Mouse (Mus musculus) forelimb bud, embryonic 11.5 days (tissue): Measurements from ENCODE around the gene Zdhhc19.

ENCODE experiments used
- DNase-seq: peaks from one replicate; pipeline ENCODE4 v3.0.0-alpha.2; 2012; ENCODE audit warnings: low read depth, low spot score

The Zdhhc19 gene

DNA sequence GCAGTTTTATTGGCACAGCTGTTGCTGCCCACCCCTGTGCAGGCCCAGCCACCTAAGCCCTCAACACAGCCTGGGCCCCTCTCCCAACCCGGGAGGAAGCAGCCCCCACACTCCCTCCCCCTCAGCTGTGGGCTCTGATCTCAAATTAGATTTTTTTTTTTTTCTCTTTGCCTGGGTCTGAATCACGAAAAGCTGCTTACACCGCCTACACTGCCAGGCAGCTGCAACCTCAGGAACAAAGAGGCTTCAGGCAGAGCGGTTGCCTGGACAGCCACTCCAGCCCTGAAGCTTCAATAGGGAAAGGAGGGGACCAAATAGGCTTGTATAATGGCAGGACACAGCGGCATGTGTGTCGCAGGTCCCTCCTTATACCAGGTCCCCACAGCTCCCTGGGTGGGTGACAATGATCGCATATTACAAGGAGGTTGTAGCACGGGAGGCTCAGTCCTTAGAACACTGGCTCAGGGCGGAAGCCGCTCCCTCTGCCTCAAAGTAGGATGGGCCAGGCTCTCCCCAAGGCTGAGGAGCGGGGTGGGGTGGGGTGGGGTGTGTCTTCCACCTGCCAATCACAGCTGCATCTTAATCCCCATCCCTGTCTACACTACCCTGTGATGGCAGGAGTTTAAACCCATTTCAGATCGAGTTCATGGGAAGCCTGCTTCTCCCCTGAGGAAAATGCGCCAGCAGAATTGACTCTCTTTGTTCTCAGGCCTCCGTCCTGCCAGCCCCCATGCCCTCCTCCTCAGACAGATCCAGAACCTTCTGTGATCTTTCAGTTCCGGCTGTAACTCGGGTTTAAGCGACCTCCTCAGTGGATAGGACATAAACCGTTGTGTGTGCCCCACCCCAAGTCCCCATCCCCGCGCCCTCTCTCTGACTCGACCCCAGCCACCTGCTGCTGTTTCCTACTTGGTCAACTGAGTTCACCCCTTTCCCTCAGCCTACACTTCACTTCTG, 20.2 kb downstream of the Zdhhc19 start:
- DNase-seq, result peak; percentile 87

DNA sequence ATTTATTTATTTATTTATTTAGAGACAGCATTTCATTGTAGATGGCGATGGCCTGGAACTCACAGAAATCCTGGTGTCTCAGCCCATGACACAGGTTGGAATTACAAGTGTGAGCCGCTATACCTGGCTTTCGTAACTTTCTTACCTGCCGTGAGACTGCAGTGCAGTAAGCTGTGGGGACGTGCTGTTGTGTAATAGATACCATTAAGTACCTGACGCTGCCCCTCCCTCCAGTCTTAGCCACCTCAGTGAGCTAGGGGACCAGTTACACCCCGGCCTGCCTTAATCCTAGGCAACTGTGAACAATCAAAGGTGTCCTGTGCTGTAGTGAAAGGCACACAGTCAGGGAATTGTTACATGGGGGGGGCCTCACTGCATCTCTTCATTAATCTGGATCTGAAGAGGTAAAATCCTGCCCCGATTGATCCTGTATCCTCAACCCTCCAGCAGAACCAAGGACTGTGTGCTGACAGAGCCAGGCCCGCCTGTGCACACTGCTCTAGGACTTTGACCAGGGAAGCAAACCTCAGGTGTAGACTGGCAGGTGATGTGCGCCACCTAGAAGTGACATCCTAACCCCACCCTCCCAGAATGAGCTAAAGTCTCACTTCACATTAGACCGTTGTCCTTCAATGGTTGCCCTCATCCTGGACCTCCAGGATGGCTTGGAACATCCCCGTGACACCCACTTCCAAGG, 21.9 kb downstream of the Zdhhc19 start:
- no peak for DNase-seq

DNA sequence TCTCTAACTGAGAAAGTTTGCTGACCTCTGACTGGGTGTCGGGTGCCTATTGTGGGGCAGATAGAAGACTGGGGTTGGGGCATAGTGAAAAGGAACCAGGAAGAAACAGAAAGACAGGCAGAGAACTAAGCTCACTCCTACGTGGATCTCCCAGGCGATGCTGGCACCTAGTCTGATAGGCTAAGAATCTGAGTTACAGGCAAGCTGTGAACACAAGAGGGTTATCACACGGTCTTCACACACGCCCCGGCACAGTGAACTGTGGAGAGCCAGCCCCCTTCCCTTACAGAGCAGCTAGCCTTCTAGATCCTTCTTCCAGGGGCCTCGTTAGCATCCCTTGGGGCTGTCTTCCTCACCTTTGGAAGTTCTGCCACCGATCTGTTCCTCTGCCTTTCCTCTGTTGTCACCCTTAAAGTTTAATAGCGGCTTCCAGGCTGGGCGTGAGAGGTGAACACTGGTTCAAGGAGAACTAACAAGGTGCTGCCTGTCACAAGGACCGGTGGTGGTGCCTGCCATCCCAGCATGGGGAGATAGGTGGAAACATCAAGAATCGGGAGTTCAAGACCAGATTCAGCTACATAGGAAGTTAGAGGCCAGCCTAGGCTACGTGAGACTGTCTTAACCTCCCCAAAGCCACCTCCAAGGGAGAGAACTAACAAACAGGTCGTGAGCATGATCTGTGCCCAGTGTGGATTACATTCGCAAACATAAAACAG, 23.7 kb downstream of the Zdhhc19 start:
- DNase-seq, result no peak

DNA sequence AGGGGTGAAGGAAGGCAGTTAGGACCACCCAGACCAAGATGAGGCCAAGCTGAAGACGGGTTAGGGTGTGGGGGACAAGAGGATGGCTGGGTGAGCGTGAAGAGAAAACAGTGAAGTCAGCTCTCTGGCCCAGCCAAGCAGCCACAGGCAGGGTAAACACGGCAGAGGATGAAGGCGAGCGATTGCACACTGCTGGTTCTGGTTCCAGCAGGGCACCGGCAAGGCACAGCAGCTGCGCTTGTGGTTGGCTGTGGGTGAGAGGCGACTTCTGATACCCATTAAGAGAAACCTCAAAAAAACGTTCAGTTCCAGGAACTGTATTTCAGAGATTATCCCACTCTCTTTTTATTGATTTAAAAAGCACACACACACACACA, 24.3 kb downstream of the Zdhhc19 start:
- no peak for DNase-seq

DNA sequence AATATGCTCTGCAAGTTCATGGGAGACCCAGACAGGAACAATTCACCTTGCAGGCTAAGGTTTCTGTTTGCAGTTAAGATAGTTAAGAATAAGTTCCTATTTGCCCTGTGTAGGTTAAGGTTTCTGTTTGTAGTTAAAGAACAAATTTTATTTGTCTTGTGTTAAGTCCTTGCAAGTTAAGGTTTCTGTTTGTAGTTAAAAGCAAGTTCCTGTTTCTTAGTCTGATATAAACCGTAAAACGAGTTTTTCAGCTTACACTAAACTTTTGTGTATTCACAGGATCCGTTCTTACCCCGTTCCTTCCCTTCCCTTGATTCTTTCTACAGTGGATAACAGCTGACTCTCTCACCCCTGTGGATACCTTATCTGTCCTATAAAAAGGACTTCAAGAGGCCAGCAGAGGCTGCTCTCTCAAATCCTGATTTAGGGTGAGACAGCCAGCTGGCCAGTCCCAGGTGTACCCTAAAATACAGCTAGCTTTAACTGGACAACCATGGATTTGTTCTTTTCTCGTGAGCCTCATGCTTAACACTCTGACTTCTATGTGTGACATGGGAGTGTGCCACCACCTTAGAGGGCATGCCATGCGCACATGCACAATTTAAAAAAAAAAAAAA, 26.6 kb downstream of the Zdhhc19 start:
- DNase-seq, result no peak

DNA sequence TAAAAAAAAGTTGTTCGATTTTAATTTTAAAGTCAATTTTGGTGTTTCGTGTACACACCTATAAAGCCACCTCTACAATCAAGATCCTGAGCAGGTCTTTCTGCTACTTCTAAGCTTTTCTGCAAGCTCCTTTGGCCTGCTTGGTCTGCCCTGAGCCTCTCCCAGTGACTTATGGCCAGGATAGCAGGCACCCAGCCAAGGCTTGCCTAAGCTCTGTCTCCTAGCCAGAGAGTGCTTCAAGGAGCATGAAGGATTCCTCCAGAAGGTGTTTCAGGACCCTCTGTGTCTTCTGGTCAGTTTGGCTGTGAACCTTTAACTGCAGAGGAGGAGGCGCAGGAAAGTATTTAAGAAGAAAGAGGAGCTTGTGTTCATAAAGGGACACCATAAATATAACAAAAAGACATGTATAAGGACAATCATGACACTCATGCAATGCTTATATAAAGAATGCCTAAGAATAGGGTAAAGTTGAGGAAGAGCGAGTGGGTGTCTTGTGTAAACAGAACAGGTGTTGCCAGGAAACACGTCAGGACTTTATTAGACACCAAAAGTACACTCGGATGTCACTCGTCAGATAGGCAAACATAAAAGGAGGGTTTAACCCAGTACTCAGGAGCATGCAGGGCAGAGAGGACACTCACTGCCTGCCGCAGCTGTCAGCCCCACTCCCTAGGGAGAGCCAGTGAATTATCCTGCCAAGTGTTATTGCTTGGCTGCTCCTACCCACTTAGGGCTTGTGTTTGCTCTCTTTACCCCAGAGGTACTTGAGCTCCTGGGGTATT, 27.6 kb downstream of the Zdhhc19 start:
- no peak for DNase-seq

DNA sequence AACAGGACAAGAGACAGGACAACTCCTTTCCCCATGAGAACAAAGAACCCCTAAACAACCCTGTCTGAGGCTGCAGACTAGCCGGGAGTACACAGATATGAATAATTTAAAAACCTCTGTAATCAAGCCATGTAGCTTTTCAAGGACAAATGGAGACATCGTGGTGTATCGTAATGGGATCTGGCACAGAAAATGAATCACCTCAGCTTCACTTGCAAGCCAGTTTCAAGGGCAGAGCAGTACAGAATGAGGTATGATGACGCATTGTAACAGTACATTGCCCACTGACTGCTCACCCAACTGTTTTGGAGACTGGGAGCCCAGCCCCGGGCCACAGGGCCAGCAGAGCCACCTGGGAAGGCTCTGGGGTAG, 28.2 kb downstream of the Zdhhc19 start:
- DNase-seq, result no peak

DNA sequence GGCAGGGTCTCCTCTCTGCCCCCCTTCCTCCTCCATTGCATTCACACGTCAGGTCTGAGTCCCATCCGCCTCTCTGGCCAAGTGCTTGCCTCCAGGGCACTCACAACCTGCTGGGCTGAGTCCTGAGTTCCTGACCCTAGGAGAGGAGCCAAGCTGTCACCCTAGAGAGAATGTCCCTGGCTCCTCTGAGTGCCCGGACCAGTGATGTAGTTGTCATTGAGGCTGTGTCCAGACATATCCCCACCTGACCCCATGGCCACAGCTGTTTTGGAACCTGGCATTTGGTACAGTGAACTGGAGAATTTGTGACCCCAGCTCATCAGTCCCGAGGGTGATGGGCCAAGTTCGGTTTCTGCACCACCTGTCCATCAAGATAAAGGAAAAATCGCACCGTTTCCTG, 30.8 kb downstream of the Zdhhc19 start:
- DNase-seq, result no peak

DNA sequence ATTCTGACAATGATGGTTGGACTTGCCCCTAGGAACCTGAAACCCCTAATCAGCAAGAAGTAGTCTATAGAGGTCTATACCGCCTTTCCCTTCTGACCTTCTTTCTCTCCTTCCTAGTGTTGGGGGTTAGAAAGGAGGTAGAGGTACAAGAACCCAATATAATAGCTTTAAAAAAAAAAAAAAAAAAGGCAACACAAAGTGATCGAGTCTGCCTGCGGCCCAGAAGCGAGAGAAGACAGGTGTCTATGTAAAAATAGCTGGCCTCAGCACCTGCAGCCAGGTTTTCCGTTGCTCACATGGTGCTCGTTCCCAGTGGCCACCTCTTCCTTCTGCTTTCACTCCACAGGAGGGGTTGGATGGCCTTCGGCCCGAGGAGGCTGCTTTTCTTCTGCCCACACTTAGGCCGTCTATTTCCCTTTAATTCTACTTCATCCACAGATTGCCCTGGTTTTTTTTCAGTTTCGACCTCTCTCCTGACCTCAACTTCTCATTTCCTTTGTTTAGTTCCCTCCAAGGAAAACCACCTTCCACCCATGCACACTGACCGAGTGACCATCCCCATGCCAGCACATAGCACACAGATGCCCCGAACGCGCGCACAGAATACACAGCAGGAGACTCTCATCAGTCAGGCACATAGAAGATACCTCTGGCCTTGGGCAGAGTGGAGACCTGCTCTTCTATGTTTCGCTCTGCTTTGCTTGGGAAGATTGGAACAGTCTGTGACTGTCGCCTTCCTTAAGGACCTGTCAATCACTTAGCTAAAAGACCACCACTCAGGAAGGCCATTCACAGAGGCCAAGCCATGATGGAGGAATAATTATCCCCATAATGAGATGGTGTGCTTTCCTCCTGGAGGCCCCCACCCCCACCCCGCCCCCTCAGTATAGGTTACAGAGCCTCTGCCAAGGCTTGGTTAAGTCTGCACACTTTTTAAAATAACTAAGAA, 37.1 kb downstream of the Zdhhc19 start:
- no peak for DNase-seq

DNA sequence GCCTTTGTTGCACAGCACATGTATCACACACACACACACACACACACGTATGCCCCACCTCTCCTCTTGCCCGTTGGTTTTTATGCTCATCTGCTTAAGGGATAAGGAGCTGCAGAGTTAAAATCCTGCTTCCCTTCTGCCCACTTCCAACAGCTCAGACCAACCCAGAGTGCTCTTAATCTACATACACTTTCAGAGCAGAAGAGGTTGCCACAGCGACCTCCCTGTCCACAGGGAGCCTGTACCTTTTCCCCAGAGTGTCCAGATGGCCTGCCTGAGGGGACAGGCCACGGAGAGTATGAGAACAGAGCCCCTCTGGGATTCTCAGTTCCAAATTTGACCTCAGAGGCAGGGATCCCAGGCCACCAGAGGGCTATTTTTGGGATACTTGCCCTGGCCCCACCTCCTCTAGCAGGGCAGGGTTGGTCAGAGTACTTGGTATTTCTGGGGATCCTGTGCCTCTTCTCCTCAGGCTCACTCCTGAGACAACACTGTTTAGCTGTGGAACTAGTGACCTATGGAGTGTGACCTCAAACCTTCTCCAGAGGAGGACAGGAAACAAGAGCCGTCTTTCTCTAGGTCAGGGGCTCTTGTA, 39.2 kb downstream of the Zdhhc19 start:
- no peak for DNase-seq

DNA sequence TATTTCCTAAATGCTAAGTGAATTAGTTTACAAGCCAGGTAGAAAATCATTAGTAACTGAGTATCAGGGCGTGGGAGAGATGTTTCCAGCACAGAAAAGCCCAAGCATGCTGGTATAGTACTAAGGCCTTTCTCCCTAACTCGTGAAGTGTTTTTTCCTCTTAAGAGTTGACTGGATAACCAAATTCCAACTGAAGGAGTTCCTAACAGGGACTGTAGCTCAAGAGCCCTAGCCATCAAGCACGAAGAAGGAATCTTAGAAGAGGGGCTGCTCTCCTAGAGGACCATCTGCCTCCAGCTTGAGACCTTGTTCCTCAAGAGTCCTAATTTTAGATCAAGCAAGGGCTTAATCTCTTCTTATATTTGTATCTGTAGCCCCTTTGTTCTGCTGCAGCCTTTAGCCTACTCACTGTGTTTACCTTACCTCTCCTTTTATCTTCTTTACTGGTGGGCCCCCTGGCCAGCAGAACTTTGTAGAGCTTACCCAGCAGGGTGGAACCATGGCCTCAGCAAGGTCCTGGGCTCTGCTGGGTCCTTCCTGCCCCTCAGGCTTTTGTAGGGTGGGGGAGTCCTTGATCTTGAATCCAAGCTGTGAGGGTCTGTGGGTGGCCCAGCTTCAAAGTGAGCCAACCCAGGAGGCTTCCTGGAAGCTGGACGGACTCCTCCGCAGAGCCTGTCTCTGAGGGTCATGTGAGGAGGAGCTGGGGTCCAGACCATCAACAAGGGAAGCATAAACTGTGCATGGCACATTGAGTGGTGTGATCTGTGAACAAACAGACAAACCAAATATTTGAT, 42.0 kb downstream of the Zdhhc19 start:
- no peak for DNase-seq

DNA sequence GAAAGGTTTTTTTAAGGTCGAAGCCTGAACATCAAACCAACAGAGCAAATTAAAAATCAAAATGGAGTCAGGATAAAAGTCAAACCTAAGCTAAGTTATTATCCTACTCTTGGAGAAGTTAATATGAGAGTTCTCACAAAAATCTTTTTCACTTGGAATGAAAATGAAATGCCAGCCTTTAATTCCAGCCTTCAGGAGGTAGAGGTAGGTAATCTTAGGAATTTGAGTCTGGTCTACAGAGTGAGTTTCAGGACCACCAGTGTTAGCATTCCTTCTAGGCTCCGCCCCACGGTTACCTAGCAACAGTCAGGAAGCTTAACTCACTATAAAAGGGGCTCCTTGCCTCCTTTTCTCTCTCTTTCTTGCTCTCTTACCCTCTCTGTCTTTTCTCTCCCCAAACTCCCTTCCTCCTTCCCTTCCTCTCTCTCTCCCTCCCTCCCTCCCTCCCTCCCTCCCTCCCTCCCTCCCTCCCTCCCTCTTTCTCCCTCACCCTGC, 42.7 kb downstream of the Zdhhc19 start:
- DNase-seq, result peak; percentile 69

DNA sequence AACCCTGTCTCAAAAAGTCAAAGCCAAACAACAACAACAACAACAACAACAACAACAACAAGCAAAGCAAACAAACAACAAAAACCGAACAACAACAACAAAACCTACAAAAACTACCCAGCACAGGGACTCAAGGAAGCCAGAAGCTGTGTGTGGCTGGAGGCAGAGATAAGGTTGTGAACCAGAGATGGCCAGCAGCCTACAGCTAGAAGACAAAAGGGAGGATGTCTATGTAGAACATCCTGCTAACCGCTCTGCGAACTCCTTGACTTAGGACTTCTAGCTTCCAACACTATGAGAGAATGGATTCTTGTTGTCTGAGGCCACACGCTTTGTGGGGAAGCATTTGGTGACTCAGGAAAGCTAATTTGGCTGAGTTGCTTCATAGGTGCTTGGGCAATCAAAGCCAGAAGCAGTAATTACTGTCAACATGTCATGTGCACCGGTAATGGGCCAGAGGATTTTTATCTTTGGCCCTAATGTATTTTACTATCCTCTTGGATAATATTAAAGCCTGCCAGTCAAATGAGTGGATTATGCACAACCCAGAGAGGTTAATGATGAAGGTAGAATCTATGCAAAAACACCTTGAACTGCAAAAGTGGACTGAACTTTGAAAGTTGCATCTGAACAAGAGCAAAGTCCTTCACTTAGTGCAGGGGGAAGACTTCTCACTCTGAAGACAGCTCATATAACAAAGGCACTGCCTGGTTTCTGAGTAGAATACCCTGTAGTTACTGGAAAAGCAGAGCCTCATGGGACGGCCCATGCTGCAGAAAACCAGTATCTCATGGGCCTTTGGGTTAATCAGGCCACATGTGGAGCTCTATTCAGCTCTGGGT, 45.5 kb downstream of the Zdhhc19 start:
- no peak for DNase-seq

DNA sequence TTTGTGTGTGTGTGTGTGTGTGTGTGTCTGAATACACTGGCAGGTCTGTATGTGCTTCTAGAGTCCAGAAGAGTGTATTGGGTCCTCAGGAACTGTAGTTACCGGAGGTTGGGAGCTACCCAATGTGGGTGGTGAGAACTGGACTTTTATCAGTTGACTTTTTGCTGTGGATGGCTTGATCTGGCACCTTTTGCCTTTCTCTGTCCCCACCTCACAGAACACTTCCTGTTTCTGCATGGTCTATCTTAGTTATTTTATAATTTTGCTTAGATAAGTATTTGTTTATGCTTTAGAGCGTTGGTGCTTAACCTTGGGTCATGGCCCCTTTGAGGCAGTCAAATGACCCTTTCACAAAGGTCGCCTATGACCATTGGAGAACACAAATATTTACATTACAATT, 47.4 kb downstream of the Zdhhc19 start:
- no peak for DNase-seq

DNA sequence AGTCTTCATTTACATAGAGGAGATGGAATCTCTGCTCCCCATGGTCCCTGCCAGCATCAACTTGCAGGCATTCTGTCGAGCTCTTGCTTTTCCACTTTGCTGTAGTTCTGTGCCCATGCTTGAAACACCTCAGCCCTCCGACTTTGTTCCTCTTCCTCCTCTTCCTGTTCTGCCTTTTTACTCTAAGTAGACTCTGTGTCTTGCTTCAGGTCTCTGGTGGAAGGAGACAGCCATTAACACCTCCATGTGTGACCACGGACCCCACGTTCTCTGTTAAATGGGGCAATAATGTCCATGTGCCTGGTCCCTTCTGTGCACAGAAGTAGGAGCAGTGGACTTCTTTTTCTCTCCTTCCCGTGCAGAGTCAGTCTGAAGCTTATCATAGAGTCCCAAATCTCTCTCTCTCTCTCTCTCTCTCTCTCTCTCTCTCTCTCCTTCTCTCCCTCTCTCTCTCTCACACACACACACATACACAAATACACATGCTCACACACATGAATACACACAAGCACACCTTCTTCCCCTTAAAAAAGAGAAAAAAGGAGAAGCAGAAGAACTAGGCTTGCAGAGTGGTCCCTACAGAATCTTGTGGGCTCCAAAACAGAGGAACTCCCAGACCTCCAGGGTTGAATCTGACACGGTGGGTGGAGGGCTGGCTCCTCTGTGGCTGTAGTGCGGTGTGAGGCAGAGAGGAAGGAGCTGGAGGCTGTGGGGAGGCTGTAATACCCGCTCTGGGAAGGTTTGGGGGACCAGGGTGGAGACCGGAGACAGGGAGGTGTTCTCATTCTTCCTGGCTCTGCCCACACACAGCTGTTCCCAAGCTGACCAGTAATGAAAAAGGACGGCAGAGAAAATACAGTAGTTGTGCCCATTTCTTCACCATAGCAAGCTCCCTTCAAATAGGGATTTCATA, 51.3 kb downstream of the Zdhhc19 start:
- no peak for DNase-seq

DNA sequence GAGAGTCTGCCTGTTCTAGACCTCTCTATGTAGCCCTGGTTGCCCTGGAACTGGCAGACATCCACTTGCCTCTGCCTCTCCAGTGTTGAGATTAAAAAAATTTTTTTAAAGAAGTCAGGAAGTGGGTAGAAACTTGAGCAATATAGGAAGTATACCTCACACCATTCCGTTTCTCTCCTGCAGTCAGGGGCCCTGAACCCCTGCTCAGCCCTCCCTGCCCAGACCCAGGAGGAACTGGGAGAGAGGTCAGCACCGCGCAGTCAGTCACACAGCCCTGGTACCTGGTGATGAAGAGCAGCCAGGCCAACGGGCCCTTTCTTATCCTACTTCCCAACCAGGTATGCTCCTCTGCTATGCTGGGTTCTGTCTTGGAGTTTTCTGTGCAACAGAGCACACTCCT, 54.0 kb downstream of the Zdhhc19 start:
- no peak for DNase-seq

DNA sequence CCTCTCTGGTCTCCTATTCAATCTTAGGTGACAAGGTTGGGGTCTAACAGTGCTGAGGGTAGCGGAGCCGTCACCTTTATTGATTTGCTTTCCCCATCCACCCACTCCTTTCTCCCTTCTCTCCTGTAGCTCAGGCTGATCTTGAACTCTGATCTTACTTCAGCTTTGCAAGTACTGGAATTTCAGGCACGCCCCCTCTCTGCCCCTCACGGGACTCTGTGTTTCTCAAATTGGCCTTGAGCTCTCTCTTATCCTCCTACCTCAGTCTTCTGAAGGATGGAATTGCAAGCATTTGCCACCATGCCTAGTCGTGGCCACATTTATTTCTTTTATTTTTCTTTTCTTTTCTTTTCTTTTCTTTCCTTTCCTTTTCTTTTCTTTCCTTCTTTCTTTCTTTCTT, 54.4 kb downstream of the Zdhhc19 start:
- DNase-seq, result no peak
